Mouse (Mus musculus) inflammation-experienced regulatory T-cells, adult 6 months (primary cell): ENCODE data around the gene Gucy2f. TPM values are rescaled to one million over a fixed set of nuclear protein-coding genes. Genes with fewer than 3 reads are reported as not detected.

Experiments used
- polyA plus RNA-seq, 3 experiments: library from polyadenylated mRNA; unstranded; fragments of 100-300 nt; shearing (Covaris generic); gene quantifications; one replicate each; pipeline ENCODE4 v1.2.1; 2017

The Gucy2f gene
- polyA plus RNA-seq, 3 experiments from 2014 or later, result 0.05 TPM; not detected in 2

Other genes starting within 250 kb of the Gucy2f start
- 10 to 100 TPM in 1 of 3 experiments, 1 to 10 TPM in 2; 6.5 to 11.0 (median 6.5) TPM for gene Nxt2, start 29.8 kb upstream of the Gucy2f start, polyA plus RNA-seq
- not detected for gene Kcne1l, start 109.4 kb upstream of the Gucy2f start, polyA plus RNA-seq
- gene Acsl4, start 193.6 kb upstream of the Gucy2f start, polyA plus RNA-seq, result 10 to 100 TPM; 44.3 to 52.9 (median 45.9) TPM